Mouse (Mus musculus) ES-Bruce4 (cell line): Measurements from ENCODE around the gene Traf4. TPM values are rescaled to one million over a fixed set of nuclear protein-coding genes. Genes with fewer than 3 reads are reported as not detected.

Source experiments
- H3K27ac ChIP-seq: 2 replicates; pipeline ENCODE4 v1.5.1; 2012; ENCODE audit warnings: low read length, inconsistent platforms; ENCODE audit not compliant: insufficient read depth
- H3K27me3 ChIP-seq: 2 replicates; pipeline ENCODE4 v1.6.1; 2012; ENCODE audit warnings: mild to moderate bottlenecking, low read length, inconsistent platforms; ENCODE audit not compliant: control insufficient read depth, poor library complexity, insufficient read depth, severe bottlenecking
- H3K36me3 ChIP-seq: 2 replicates; pipeline ENCODE4 v1.6.1; 2012; ENCODE audit warnings: inconsistent platforms, mild to moderate bottlenecking, low read length, moderate library complexity; ENCODE audit not compliant: control insufficient read depth, poor library complexity, insufficient read depth, severe bottlenecking
- H3K4me1 ChIP-seq: one replicate; pipeline ENCODE4 v1.8.1; 2011; ENCODE audit warnings: low read length; ENCODE audit not compliant: control insufficient read depth, insufficient read depth
- H3K4me3 ChIP-seq: 2 replicates; pipeline ENCODE4 v1.5.1; 2011; ENCODE audit warnings: low read depth, mild to moderate bottlenecking, low read length
- H3K9ac ChIP-seq: 2 replicates; pipeline ENCODE4 v1.6.1; 2012; ENCODE audit warnings: low read depth, mild to moderate bottlenecking, inconsistent platforms; ENCODE audit not compliant: poor library complexity, severe bottlenecking
- H3K9me3 ChIP-seq: replicated peaks from 2 replicates; pipeline ENCODE4 v1.6.1; 2012; ENCODE audit warnings: mild to moderate bottlenecking, low read length, inconsistent platforms; ENCODE audit not compliant: control insufficient read depth, poor library complexity, insufficient read depth, severe bottlenecking
- CTCF ChIP-seq: IDR thresholded peaks from one replicate; pipeline ENCODE4 v1.8.1; 2011; ENCODE audit warnings: low read depth, low read length
- EP300 ChIP-seq: IDR thresholded peaks from 2 replicates; pipeline ENCODE4 v1.6.1; 2011; ENCODE audit warnings: low read depth, low read length; ENCODE audit not compliant: insufficient read depth
- POLR2A ChIP-seq: IDR thresholded peaks from one replicate; pipeline ENCODE4 v1.8.1; 2011; ENCODE audit warnings: low read length; ENCODE audit not compliant: insufficient read depth
- polyA plus RNA-seq: library from polyadenylated mRNA; stranded (reverse); fragments of >200 nt; gene quantifications from 2 replicates; pipeline ENCODE4 v1.2.4, GENCODE M21; 2011; ENCODE audit warnings: low read depth; ENCODE audit not compliant: missing spikeins, insufficient read depth, insufficient read length

Gene Traf4
- polyA plus RNA-seq, 1 experiment = 87.4 TPM

DNA sequence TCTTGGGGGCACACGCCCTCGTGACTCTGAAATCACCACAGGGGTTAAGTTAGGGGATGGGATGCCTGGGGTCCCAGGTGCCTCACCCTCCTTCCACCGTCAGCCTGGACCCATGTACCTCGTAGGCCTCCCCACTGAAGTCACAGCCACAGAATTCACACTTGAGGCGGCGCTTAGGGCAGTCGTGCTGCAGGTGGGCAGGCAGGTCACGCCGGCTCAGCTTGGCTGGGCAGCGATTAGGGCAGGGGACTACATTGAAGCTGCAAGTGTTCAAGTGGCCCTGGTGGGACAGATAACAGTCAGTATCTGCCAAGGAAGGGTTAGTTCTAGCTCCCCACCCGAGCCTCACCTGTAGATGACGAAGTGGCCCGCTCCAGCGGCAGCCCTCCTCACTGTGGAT is 4.2 kb downstream of the Traf4 start:
- Histone ChIP-seq H3K27ac (no peak overlapping the region), H3K4me1 (peaks cover 4% of the 10 kb centered on the region), H3K4me3 (no peak overlapping the region), H3K27me3 (no peaks in the 10 kb centered on the region), H3K36me3 (peaks cover 48% of the 10 kb centered on the region), H3K9ac (no peak overlapping the region), H3K9me3 (no peaks in the 10 kb centered on the region)
- no peak for TF ChIP-seq EP300
- TF ChIP-seq CTCF = no peak
- no peak for TF ChIP-seq POLR2A

DNA sequence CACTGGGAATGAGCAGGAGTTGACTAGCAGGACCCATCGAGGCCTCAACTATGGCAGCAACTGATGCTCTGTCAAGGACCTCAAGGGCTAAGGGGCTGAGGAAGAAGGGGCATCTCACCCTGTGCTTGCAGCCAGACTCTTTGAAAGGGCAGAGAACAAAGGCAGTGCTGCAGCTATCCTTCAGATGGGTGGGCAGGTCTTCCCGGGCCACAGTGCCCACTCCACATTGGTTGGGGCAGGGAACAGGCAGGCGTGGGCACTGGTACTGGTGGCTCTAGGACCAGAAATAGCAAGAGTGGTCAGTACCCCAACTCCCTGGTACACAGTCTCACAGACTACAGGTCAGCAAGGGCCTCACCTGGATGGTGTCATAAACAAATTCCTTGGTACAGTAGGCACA is 4.7 kb downstream of the Traf4 start:
- peaks cover 49% of the 10 kb centered on the region for H3K36me3 ChIP-seq
- no peak overlapping the region for H3K27ac ChIP-seq
- no peak overlapping the region for H3K9ac ChIP-seq
- no peak for TF ChIP-seq POLR2A
- TF ChIP-seq EP300 = no peak
- TF ChIP-seq CTCF = no peak
- H3K27me3 ChIP-seq = no peaks in the 10 kb centered on the region
- peaks cover 4% of the 10 kb centered on the region for H3K4me1 ChIP-seq
- H3K9me3 ChIP-seq = no peaks in the 10 kb centered on the region
- no peak overlapping the region for H3K4me3 ChIP-seq

GRCm38 (mm10) chr11:78160171-78160570 is 5.2 kb downstream of the Traf4 start:
- Histone ChIP-seq H3K27ac (no peak overlapping the region), H3K36me3 (peaks cover 52% of the 10 kb centered on the region), H3K27me3 (no peaks in the 10 kb centered on the region), H3K9me3 (no peaks in the 10 kb centered on the region), H3K4me3 (no peak overlapping the region), H3K9ac (no peak overlapping the region), H3K4me1 (peaks cover 4% of the 10 kb centered on the region)
- TF ChIP-seq POLR2A = no peak
- TF ChIP-seq EP300 = no peak
- no peak for TF ChIP-seq CTCF

GRCm38 (mm10) chr11:78159557-78159956 is 5.8 kb downstream of the Traf4 start:
- TF ChIP-seq CTCF = no peak
- TF ChIP-seq POLR2A = no peak
- TF ChIP-seq EP300 = no peak
- H3K4me3 ChIP-seq = no peak overlapping the region
- no peak overlapping the region for H3K9ac ChIP-seq
- H3K4me1 ChIP-seq = peaks cover 4% of the 10 kb centered on the region
- H3K36me3 ChIP-seq = peaks cover 54% of the 10 kb centered on the region
- H3K27me3 ChIP-seq = no peaks in the 10 kb centered on the region
- no peaks in the 10 kb centered on the region for H3K9me3 ChIP-seq
- peak overlapping the region; percentile 31 for H3K27ac ChIP-seq

DNA sequence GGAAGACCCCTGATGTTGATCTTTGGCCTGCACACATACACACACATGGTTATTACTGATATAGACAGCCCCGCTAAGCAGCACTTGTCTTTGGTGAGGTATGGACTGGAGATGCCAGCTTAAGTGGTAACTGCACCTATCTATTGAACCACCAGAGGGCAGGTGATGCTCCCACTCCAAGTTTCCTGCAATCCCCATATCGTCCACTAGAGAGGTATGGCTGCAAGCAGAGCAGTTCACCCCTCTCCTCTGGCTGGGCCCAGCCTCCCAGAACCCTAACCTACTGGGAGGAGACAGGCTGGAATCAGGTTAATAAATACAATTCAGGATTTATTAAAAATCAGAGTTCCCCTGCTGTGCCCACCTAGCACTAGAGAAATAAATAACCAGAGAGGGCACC is 6.3 kb downstream of the Traf4 start:
- TF ChIP-seq EP300 (no peak), CTCF (peak; percentile 94)
- no peaks in the 10 kb centered on the region for H3K9me3 ChIP-seq
- H3K36me3 ChIP-seq = peaks cover 54% of the 10 kb centered on the region
- H3K27me3 ChIP-seq = no peaks in the 10 kb centered on the region
- no peak overlapping the region for H3K9ac ChIP-seq
- peaks cover 4% of the 10 kb centered on the region for H3K4me1 ChIP-seq
- H3K27ac ChIP-seq = no peak overlapping the region
- no peak overlapping the region for H3K4me3 ChIP-seq

GRCm38 (mm10) chr11:78156156-78156699 is 9.2 kb downstream of the Traf4 start:
- no peaks in the 10 kb centered on the region for H3K9me3 ChIP-seq
- H3K9ac ChIP-seq = no peak overlapping the region
- H3K4me1 ChIP-seq = no peaks in the 10 kb centered on the region
- no peaks in the 10 kb centered on the region for H3K27me3 ChIP-seq
- peaks cover 44% of the 10 kb centered on the region for H3K36me3 ChIP-seq
- no peak for TF ChIP-seq CTCF
- no peak for TF ChIP-seq EP300
- no peak for TF ChIP-seq POLR2A
- no peak overlapping the region for H3K4me3 ChIP-seq
- no peak overlapping the region for H3K27ac ChIP-seq
